Mouse (Mus musculus): ENCODE measurements around the gene Txn2.

- TF ChIP-seq CTCF (IDR thresholded peaks at IDR 0.05; ENCODE audit: control insufficient read depth, insufficient read depth, low read length) (no peak), POLR2A (IDR thresholded peaks at IDR 0.05; ENCODE audit: borderline replicate concordance, control insufficient read depth, low read depth, low read length) (no peak)
These were observed 14.3 kb downstream of the Txn2 start for GRCm38 (mm10) chr15:77914507-77914906.
